Mouse (Mus musculus) heart, adult 2 months (tissue): Measurements from ENCODE around the gene Gm5105. TPM values are rescaled to one million over a fixed set of nuclear protein-coding genes. Genes with fewer than 3 reads are reported as not detected.

Experiments
- DNase-seq, 2 experiments: peaks; one replicate each; pipeline ENCODE4 v3.0.0; 2021
- H3K27ac ChIP-seq: fragments of 200-600 bp; 2 replicates; pipeline ENCODE4 v1.8.1; 2022
- H3K27me3 ChIP-seq: fragments of 200-500 bp; 2 replicates; pipeline ENCODE4 v1.6.1; 2012; ENCODE audit warnings: mild to moderate bottlenecking, low read length, inconsistent platforms, mixed read lengths; ENCODE audit not compliant: control insufficient read depth, insufficient read depth
- H3K36me3 ChIP-seq: fragments of 200-500 bp; 2 replicates; pipeline ENCODE4 v1.6.1; 2012; ENCODE audit warnings: low read length, inconsistent platforms; ENCODE audit not compliant: control insufficient read depth, insufficient read depth
- H3K4me1 ChIP-seq: fragments of 200-500 bp; 2 replicates; pipeline ENCODE4 v1.6.1; 2011; ENCODE audit warnings: low read length; ENCODE audit not compliant: control insufficient read depth, insufficient read depth
- H3K4me3 ChIP-seq: fragments of 200-600 bp; 2 replicates; pipeline ENCODE4 v1.8.1; 2022
- H3K79me2 ChIP-seq: fragments of 200-500 bp; replicated peaks from 2 replicates; pipeline ENCODE4 v1.6.1; 2012; ENCODE audit warnings: mild to moderate bottlenecking, inconsistent platforms, low read length, moderate library complexity, mixed read lengths; ENCODE audit not compliant: control insufficient read depth, insufficient read depth
- H3K9ac ChIP-seq: fragments of 200-500 bp; 2 replicates; pipeline ENCODE4 v1.6.1; 2012; ENCODE audit warnings: low read depth, mild to moderate bottlenecking, control low read depth, inconsistent platforms, low read length, mixed read lengths
- CTCF ChIP-seq: fragments of 200-600 bp; IDR thresholded peaks from 2 replicates; pipeline ENCODE4 v1.8.1; 2022; ENCODE audit warnings: antibody characterized with exemption, mild to moderate bottlenecking, moderate library complexity
- EP300 ChIP-seq: fragments of 200-500 bp; IDR thresholded peaks from 2 replicates; pipeline ENCODE4 v1.6.1; 2011; ENCODE audit warnings: low read depth, low read length, control low read depth; ENCODE audit not compliant: insufficient read depth
- POLR2A ChIP-seq: fragments of 200-500 bp; IDR thresholded peaks from 2 replicates; pipeline ENCODE4 v1.6.1; 2011; ENCODE audit warnings: mild to moderate bottlenecking, low read depth, low read length, control low read depth; ENCODE audit not compliant: insufficient read depth
- WGBS: fragments of 180-500 bp; shearing (Covaris S2); methylation state at CpG from one replicate; pipeline ENCODE4 v1.1.7; 2018; 5-methylcytosine and 5-hydroxymethylcytosine counted together
- intact Hi-C: fragments of 180-260 bp; cut with DNase I; formaldehyde crosslinking; loops from one replicate; pipeline ENCODE4 v1.15.1; 2025
- polyA plus RNA-seq: library from polyadenylated mRNA; depleted of rRNA; stranded (reverse); fragments of >200 nt; gene quantifications from 2 replicates; pipeline ENCODE4 v1.2.3, GENCODE M21; 2012
- total RNA-seq, 2 experiments: library from RNA; stranded (reverse); gene quantifications; 2 replicates each; pipeline ENCODE4 v1.2.3; 2021

The Gm5105 gene
- total and polyA plus RNA-seq, 3 experiments = 0.77 to 1.4 (median 1.4) TPM

DNA sequence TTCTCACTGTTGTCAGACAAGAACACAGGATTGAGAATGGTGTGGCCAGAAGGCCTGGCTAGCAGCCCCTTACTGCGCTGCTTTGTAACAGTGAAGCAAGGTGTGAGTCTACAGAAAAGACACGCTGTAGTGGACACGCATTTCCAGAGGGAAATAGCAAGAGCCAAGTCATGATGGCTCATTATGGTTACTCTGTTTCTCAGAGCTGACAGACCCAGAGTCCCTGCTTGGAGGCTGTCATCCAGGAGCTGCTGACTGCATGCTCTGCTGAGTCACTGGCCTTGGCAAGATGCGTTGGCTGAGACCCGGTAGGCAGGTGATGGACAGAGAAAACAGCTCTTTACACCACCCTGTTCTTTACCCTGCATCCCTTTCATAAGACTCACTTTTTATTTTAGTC is 37.8 kb downstream of the Gm5105 start:
- H3K27ac ChIP-seq = peak overlapping the region; percentile 84
- H3K9ac ChIP-seq = no peak overlapping the region
- H3K4me1 ChIP-seq = peaks cover 3% of the 10 kb centered on the region; the same call in 1 of the 2 replicates
- peaks cover 2% of the 10 kb centered on the region for H3K36me3 ChIP-seq
- TF ChIP-seq CTCF (no peak), POLR2A (0 out of 2 replicates have a peak, but pooled peaks have one; percentile 14), EP300 (peak; percentile 84)
- H3K79me2 ChIP-seq = no peaks in the 10 kb centered on the region
- peak; percentile 66 to 80 for DNase-seq
- intact Hi-C loops = loop anchor here (2.0 kb wide), 1 partner anchor 35 kb away; the partner anchor contains the start of gene 1110002E22Rik
- WGBS = 56% methylated on average over 5 of the region's 5 CpGs
- no peaks in the 10 kb centered on the region for H3K27me3 ChIP-seq
- H3K4me3 ChIP-seq = no peak overlapping the region

GRCm38 (mm10) chr3:138027575-138028362 is 39.4 kb downstream of the Gm5105 start:
- H3K4me3 ChIP-seq = no peak overlapping the region
- no peak for DNase-seq
- H3K79me2 ChIP-seq = no peaks in the 10 kb centered on the region
- no peak for TF ChIP-seq POLR2A
- TF ChIP-seq EP300 = no peak
- TF ChIP-seq CTCF = no peak
- intact Hi-C loops = loop anchor here (2.0 kb wide), 1 partner anchor 37 kb away; the partner anchor contains the start of gene 1110002E22Rik
- peak overlapping the region; percentile 87 for H3K27ac ChIP-seq
- 60% methylated on average over 5 of the region's 5 CpGs for WGBS
- H3K4me1 ChIP-seq = peaks cover 3% of the 10 kb centered on the region; the same call in 1 of the 2 replicates
- peaks cover 2% of the 10 kb centered on the region for H3K36me3 ChIP-seq
- no peaks in the 10 kb centered on the region for H3K27me3 ChIP-seq
- no peak overlapping the region for H3K9ac ChIP-seq

GRCm38 (mm10) chr3:138026286-138026685 is 40.9 kb downstream of the Gm5105 start:
- Histone ChIP-seq H3K79me2 (no peaks in the 10 kb centered on the region), H3K27ac (peak overlapping the region; percentile 87), H3K9ac (no peak overlapping the region; the same call in 1 of the 2 replicates), H3K27me3 (no peaks in the 10 kb centered on the region), H3K4me1 (peaks cover 3% of the 10 kb centered on the region; the same call in 1 of the 2 replicates), H3K4me3 (peak overlapping the region; percentile 1; the same call in 1 of the 2 replicates), H3K36me3 (peaks cover 2% of the 10 kb centered on the region)
- WGBS = 24% methylated on average over 10 of the region's 10 CpGs
- DNase-seq = peak; percentile 51 to 81
- intact Hi-C loops = no loop called here
- TF ChIP-seq EP300 (peak; percentile 89), POLR2A (peak; percentile 65), CTCF (no peak)

DNA sequence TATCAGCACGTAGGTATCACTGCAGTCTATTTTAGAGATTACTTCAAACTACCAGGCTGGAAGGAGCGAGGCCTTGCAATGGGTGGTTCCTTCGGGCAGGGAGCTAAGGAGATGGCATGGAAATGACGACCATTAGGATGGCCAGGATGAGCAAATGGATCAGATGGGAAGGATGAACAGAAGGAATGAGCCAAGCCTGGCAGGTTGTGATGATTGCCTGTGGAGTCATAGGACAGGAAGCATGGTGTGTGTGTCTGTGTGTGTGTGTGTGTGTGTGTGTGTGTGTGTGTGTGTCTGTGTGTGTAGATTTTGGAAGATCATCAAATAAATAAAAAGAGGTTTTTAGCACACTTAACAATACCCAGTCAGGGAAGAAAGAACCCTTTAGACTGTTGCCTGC is 44.5 kb downstream of the Gm5105 start:
- TF ChIP-seq CTCF (no peak), POLR2A (no peak), EP300 (no peak)
- intact Hi-C loops = no loop called here
- Histone ChIP-seq H3K9ac (no peak overlapping the region), H3K36me3 (peaks cover 2% of the 10 kb centered on the region), H3K4me3 (no peak overlapping the region), H3K27ac (no peak overlapping the region), H3K27me3 (no peaks in the 10 kb centered on the region), H3K4me1 (peaks cover 1% of the 10 kb centered on the region; the same call in 1 of the 2 replicates), H3K79me2 (no peaks in the 10 kb centered on the region)
- 87% methylated on average over 4 of the region's 4 CpGs for WGBS
- no peak for DNase-seq

GRCm38 (mm10) chr3:138022003-138022402 is 45.2 kb downstream of the Gm5105 start:
- intact Hi-C loops = no loop called here
- Histone ChIP-seq H3K36me3 (peaks cover under 1% of the 10 kb centered on the region; the same call in 1 of the 2 replicates), H3K4me1 (peaks cover 1% of the 10 kb centered on the region; the same call in 1 of the 2 replicates), H3K4me3 (no peak overlapping the region), H3K79me2 (no peaks in the 10 kb centered on the region), H3K9ac (no peak overlapping the region), H3K27ac (no peak overlapping the region), H3K27me3 (no peaks in the 10 kb centered on the region)
- no peak for TF ChIP-seq CTCF
- no peak for TF ChIP-seq EP300
- no peak for TF ChIP-seq POLR2A
- no peak for DNase-seq
- 77% methylated on average over 4 of the region's 4 CpGs for WGBS

- no peaks in the 10 kb centered on the region for H3K36me3 ChIP-seq
- no peaks in the 10 kb centered on the region for H3K79me2 ChIP-seq
- no peak for DNase-seq
- 67% methylated on average over 12 of the region's 12 CpGs for WGBS
- no peak for TF ChIP-seq EP300
- TF ChIP-seq CTCF = no peak
- no peak for TF ChIP-seq POLR2A
- no peaks in the 10 kb centered on the region for H3K4me1 ChIP-seq
- H3K27ac ChIP-seq = no peak overlapping the region
- no peaks in the 10 kb centered on the region for H3K27me3 ChIP-seq
- intact Hi-C loops = no loop called here
- H3K4me3 ChIP-seq = no peak overlapping the region
- H3K9ac ChIP-seq = no peak overlapping the region
Observed at GRCm38 (mm10) chr3:138016810-138017209, 50.4 kb downstream of the Gm5105 start.
